Mouse (Mus musculus): ENCODE results near the gene Thsd4. TPM values are rescaled to one million over a fixed set of nuclear protein-coding genes. Genes with fewer than 3 reads are reported as not detected.

Thsd4 gene
- polyA plus RNA-seq, 1 experiment from 2014 or later, result 8.2 TPM

GRCm38 (mm10) chr9:60226155-60226554 is 295.7 kb downstream of the Thsd4 start:
- no peak for ATAC-seq (replicated peaks; ENCODE audit: extremely low read depth, insufficient read depth, low FRiP score)
- no peaks in the 10 kb centered on the region for H3K9me3 ChIP-seq (replicated peaks; ENCODE audit: control insufficient read depth, low read length)
- no peaks in the 10 kb centered on the region for H3K4me1 ChIP-seq (ENCODE audit: control insufficient read depth, insufficient read depth, low read length)
- no peak overlapping the region for H3K4me2 ChIP-seq (ENCODE audit: low read depth, low read length)
- H3K27me3 ChIP-seq (ENCODE audit: control insufficient read depth, insufficient read depth, low read length), result no peaks in the 10 kb centered on the region
- no peak overlapping the region for H3K9ac ChIP-seq (ENCODE audit: low read length)
- H3K36me3 ChIP-seq (ENCODE audit: control insufficient read depth, insufficient read depth), result no peaks in the 10 kb centered on the region
- WGBS, result 76% methylated on average over 14 of the region's 14 CpGs
- H3K27ac ChIP-seq (ENCODE audit: low read length), result no peak overlapping the region
- H3K4me3 ChIP-seq (ENCODE audit: low read length), result no peak overlapping the region

GRCm38 (mm10) chr9:60225453-60225852 is 296.4 kb downstream of the Thsd4 start:
- Histone ChIP-seq H3K27me3 (ENCODE audit: control insufficient read depth, insufficient read depth, low read length) (no peaks in the 10 kb centered on the region), H3K4me2 (ENCODE audit: low read depth, low read length) (no peak overlapping the region), H3K4me3 (ENCODE audit: low read length) (no peak overlapping the region), H3K9me3 (replicated peaks; ENCODE audit: control insufficient read depth, low read length) (no peaks in the 10 kb centered on the region), H3K36me3 (ENCODE audit: control insufficient read depth, insufficient read depth) (no peaks in the 10 kb centered on the region), H3K27ac (ENCODE audit: low read length) (no peak overlapping the region), H3K4me1 (ENCODE audit: control insufficient read depth, insufficient read depth, low read length) (no peaks in the 10 kb centered on the region), H3K9ac (ENCODE audit: low read length) (no peak overlapping the region)
- no peak for ATAC-seq (replicated peaks; ENCODE audit: extremely low read depth, insufficient read depth, low FRiP score)
- 75% methylated on average over 7 of the region's 7 CpGs for WGBS

GRCm38 (mm10) chr9:60224039-60224695 is 297.7 kb downstream of the Thsd4 start:
- no peak for ATAC-seq (replicated peaks; ENCODE audit: extremely low read depth, insufficient read depth, low FRiP score)
- no peaks in the 10 kb centered on the region for H3K27me3 ChIP-seq (ENCODE audit: control insufficient read depth, insufficient read depth, low read length)
- H3K4me3 ChIP-seq (ENCODE audit: low read length), result no peak overlapping the region
- H3K9ac ChIP-seq (ENCODE audit: low read length), result no peak overlapping the region
- no peaks in the 10 kb centered on the region for H3K36me3 ChIP-seq (ENCODE audit: control insufficient read depth, insufficient read depth)
- H3K4me1 ChIP-seq (ENCODE audit: control insufficient read depth, insufficient read depth, low read length), result no peaks in the 10 kb centered on the region
- no peak overlapping the region for H3K4me2 ChIP-seq (ENCODE audit: low read depth, low read length)
- H3K27ac ChIP-seq (ENCODE audit: low read length), result no peak overlapping the region
- 68% methylated on average over 6 of the region's 6 CpGs for WGBS
- H3K9me3 ChIP-seq (replicated peaks; ENCODE audit: control insufficient read depth, low read length), result no peaks in the 10 kb centered on the region

- no peak overlapping the region for H3K4me2 ChIP-seq (ENCODE audit: low read depth, low read length)
- H3K4me3 ChIP-seq (ENCODE audit: low read length), result no peak overlapping the region
- H3K9me3 ChIP-seq (replicated peaks; ENCODE audit: control insufficient read depth, low read length), result no peaks in the 10 kb centered on the region
- no peaks in the 10 kb centered on the region for H3K27me3 ChIP-seq (ENCODE audit: control insufficient read depth, insufficient read depth, low read length)
- 0 out of 2 replicates have a peak, but pooled peaks cover 5% of the 10 kb centered on the region for H3K4me1 ChIP-seq (ENCODE audit: control insufficient read depth, insufficient read depth, low read length)
- no peak overlapping the region for H3K9ac ChIP-seq (ENCODE audit: low read length)
- ATAC-seq (replicated peaks; ENCODE audit: extremely low read depth, insufficient read depth, low FRiP score), result no peak
- H3K36me3 ChIP-seq (ENCODE audit: control insufficient read depth, insufficient read depth), result no peaks in the 10 kb centered on the region
- 91% methylated on average over 2 of the region's 2 CpGs for WGBS
- no peak overlapping the region for H3K27ac ChIP-seq (ENCODE audit: low read length)
These were observed 301.4 kb downstream of the Thsd4 start for GRCm38 (mm10) chr9:60220431-60220830.

- H3K4me3 ChIP-seq (ENCODE audit: low read length), result no peak overlapping the region
- H3K4me1 ChIP-seq (ENCODE audit: control insufficient read depth, insufficient read depth, low read length), result 0 out of 2 replicates have a peak, but pooled peaks cover 5% of the 10 kb centered on the region
- 52% methylated on average over 6 of the region's 6 CpGs for whole genome bisulfite sequencing
- no peaks in the 10 kb centered on the region for H3K9me3 ChIP-seq (replicated peaks; ENCODE audit: control insufficient read depth, low read length)
- H3K36me3 ChIP-seq (ENCODE audit: control insufficient read depth, insufficient read depth), result no peaks in the 10 kb centered on the region
- H3K27ac ChIP-seq (ENCODE audit: low read length), result no peak overlapping the region
- no peak overlapping the region for H3K9ac ChIP-seq (ENCODE audit: low read length)
- no peaks in the 10 kb centered on the region for H3K27me3 ChIP-seq (ENCODE audit: control insufficient read depth, insufficient read depth, low read length)
- no peak overlapping the region for H3K4me2 ChIP-seq (ENCODE audit: low read depth, low read length)
- ATAC-seq (replicated peaks; ENCODE audit: extremely low read depth, insufficient read depth, low FRiP score), result no peak
These were observed 303.4 kb downstream of the Thsd4 start for GRCm38 (mm10) chr9:60218396-60218795.

- Histone ChIP-seq H3K9ac (ENCODE audit: low read length) (no peak overlapping the region), H3K27me3 (ENCODE audit: control insufficient read depth, insufficient read depth, low read length) (no peaks in the 10 kb centered on the region), H3K4me1 (ENCODE audit: control insufficient read depth, insufficient read depth, low read length) (0 out of 2 replicates have a peak, but pooled peaks cover 5% of the 10 kb centered on the region), H3K4me3 (ENCODE audit: low read length) (no peak overlapping the region), H3K4me2 (ENCODE audit: low read depth, low read length) (no peak overlapping the region), H3K27ac (ENCODE audit: low read length) (no peak overlapping the region), H3K9me3 (replicated peaks; ENCODE audit: control insufficient read depth, low read length) (no peaks in the 10 kb centered on the region), H3K36me3 (ENCODE audit: control insufficient read depth, insufficient read depth) (no peaks in the 10 kb centered on the region)
- ATAC-seq (replicated peaks; ENCODE audit: extremely low read depth, insufficient read depth, low FRiP score), result no peak
- 70% methylated on average over 6 of the region's 6 CpGs for WGBS
These were observed 305.8 kb downstream of the Thsd4 start for GRCm38 (mm10) chr9:60216029-60216428.

GRCm38 (mm10) chr9:60213111-60213510 is 308.7 kb downstream of the Thsd4 start:
- H3K36me3 ChIP-seq (ENCODE audit: control insufficient read depth, insufficient read depth), result no peaks in the 10 kb centered on the region
- no peaks in the 10 kb centered on the region for H3K9me3 ChIP-seq (replicated peaks; ENCODE audit: control insufficient read depth, low read length)
- H3K27ac ChIP-seq (ENCODE audit: low read length), result no peak overlapping the region
- H3K27me3 ChIP-seq (ENCODE audit: control insufficient read depth, insufficient read depth, low read length), result no peaks in the 10 kb centered on the region
- ATAC-seq (replicated peaks; ENCODE audit: extremely low read depth, insufficient read depth, low FRiP score), result no peak
- no peak overlapping the region for H3K9ac ChIP-seq (ENCODE audit: low read length)
- no peaks in the 10 kb centered on the region for H3K4me1 ChIP-seq (ENCODE audit: control insufficient read depth, insufficient read depth, low read length)
- 73% methylated on average over 1 of the region's 1 CpGs for WGBS
- no peak overlapping the region for H3K4me3 ChIP-seq (ENCODE audit: low read length)
- no peak overlapping the region for H3K4me2 ChIP-seq (ENCODE audit: low read depth, low read length)

- H3K9me3 ChIP-seq (replicated peaks; ENCODE audit: control insufficient read depth, low read length), result no peaks in the 10 kb centered on the region
- 94% methylated on average over 1 of the region's 1 CpGs for WGBS
- H3K4me3 ChIP-seq (ENCODE audit: low read length), result no peak overlapping the region
- H3K9ac ChIP-seq (ENCODE audit: low read length), result no peak overlapping the region
- H3K27ac ChIP-seq (ENCODE audit: low read length), result no peak overlapping the region
- no peaks in the 10 kb centered on the region for H3K27me3 ChIP-seq (ENCODE audit: control insufficient read depth, insufficient read depth, low read length)
- H3K4me2 ChIP-seq (ENCODE audit: low read depth, low read length), result no peak overlapping the region
- H3K4me1 ChIP-seq (ENCODE audit: control insufficient read depth, insufficient read depth, low read length), result no peaks in the 10 kb centered on the region
- H3K36me3 ChIP-seq (ENCODE audit: control insufficient read depth, insufficient read depth), result no peaks in the 10 kb centered on the region
- ATAC-seq (replicated peaks; ENCODE audit: extremely low read depth, insufficient read depth, low FRiP score), result no peak
These were observed 313.0 kb downstream of the Thsd4 start for GRCm38 (mm10) chr9:60208843-60209242.

- H3K27ac ChIP-seq (ENCODE audit: low read length), result no peak overlapping the region
- H3K4me2 ChIP-seq (ENCODE audit: low read depth, low read length), result no peak overlapping the region
- H3K4me1 ChIP-seq (ENCODE audit: control insufficient read depth, insufficient read depth, low read length), result no peaks in the 10 kb centered on the region
- H3K9me3 ChIP-seq (replicated peaks; ENCODE audit: control insufficient read depth, low read length), result no peaks in the 10 kb centered on the region
- no peak for ATAC-seq (replicated peaks; ENCODE audit: extremely low read depth, insufficient read depth, low FRiP score)
- no peak overlapping the region for H3K4me3 ChIP-seq (ENCODE audit: low read length)
- H3K27me3 ChIP-seq (ENCODE audit: control insufficient read depth, insufficient read depth, low read length), result no peaks in the 10 kb centered on the region
- no peak overlapping the region for H3K9ac ChIP-seq (ENCODE audit: low read length)
- no peaks in the 10 kb centered on the region for H3K36me3 ChIP-seq (ENCODE audit: control insufficient read depth, insufficient read depth)
- 65% methylated on average over 7 of the region's 7 CpGs for WGBS
These were observed 318.7 kb downstream of the Thsd4 start for GRCm38 (mm10) chr9:60203141-60203540.

Measured in heart, embryonic 16.5 days (tissue).